Mouse (Mus musculus) midbrain, embryonic 14.5 days (tissue): ENCODE results near the gene Rgs14. TPM values are rescaled to one million over a fixed set of nuclear protein-coding genes. Genes with fewer than 3 reads are reported as not detected.

ENCODE experiments used
- ATAC-seq: fragments of 200-750 bp; cut with Nextera tagmentation; 2 replicates; pipeline ENCODE4 v1.8.0; 2017; ENCODE audit warnings: moderate number of reproducible peaks, moderate library complexity; ENCODE audit not compliant: low FRiP score, low TSS enrichment
- DNase-seq: peaks from one replicate; pipeline ENCODE4 v3.0.0-alpha.2; 2015
- H3K27ac ChIP-seq: fragments of 300-500 bp; sonication (generic); replicated peaks from 2 replicates; pipeline ENCODE4 v1.5.1; 2014; ENCODE audit warnings: mild to moderate bottlenecking, low read depth, low read length, moderate library complexity
- H3K27me3 ChIP-seq: fragments of 300-500 bp; sonication (generic); 2 replicates; pipeline ENCODE4 v1.6.1; 2014; ENCODE audit warnings: low read length, control low read depth, mixed read lengths; ENCODE audit not compliant: control insufficient read depth, insufficient read depth
- H3K36me3 ChIP-seq: fragments of 300-500 bp; sonication (generic); 2 replicates; pipeline ENCODE4 v1.6.1; 2014; ENCODE audit warnings: low read length, control low read depth; ENCODE audit not compliant: control insufficient read depth, insufficient read depth
- H3K4me1 ChIP-seq: fragments of 300-500 bp; sonication (generic); 2 replicates; pipeline ENCODE4 v1.6.1; 2014; ENCODE audit warnings: mild to moderate bottlenecking, antibody characterized with exemption, low read length, control low read depth; ENCODE audit not compliant: control insufficient read depth, insufficient read depth
- H3K4me2 ChIP-seq: fragments of 300-500 bp; sonication (generic); 2 replicates; pipeline ENCODE4 v1.6.1; 2014; ENCODE audit warnings: mild to moderate bottlenecking, low read length, moderate library complexity
- H3K4me3 ChIP-seq: fragments of 300-500 bp; sonication (generic); replicated peaks from 2 replicates; pipeline ENCODE4 v1.5.1; 2014; ENCODE audit warnings: low read depth, low read length
- H3K9ac ChIP-seq: fragments of 300-500 bp; sonication (generic); replicated peaks from 2 replicates; pipeline ENCODE4 v1.6.1; 2014; ENCODE audit warnings: mild to moderate bottlenecking, low read length, moderate library complexity
- H3K9me3 ChIP-seq: fragments of 300-500 bp; sonication (generic); 2 replicates; pipeline ENCODE4 v1.6.1; 2016; ENCODE audit warnings: low read length, control low read depth, mixed read lengths; ENCODE audit not compliant: control insufficient read depth
- WGBS: fragments of 180-500 bp; shearing (Covaris S2); extraction: QIAGEN DNeasy Blood & Tissue Kit; methylation state at CpG from one replicate; pipeline ENCODE4 v1.1.7; 2014; 5-methylcytosine and 5-hydroxymethylcytosine counted together
- polyA plus RNA-seq: library from polyadenylated mRNA; unstranded; fragments of >200 nt; fragmentation: Nextera tagmentation; extraction: Ambion mirVana; gene quantifications from 2 replicates; pipeline ENCODE4 v1.2.1, GENCODE M21; 2014

The Rgs14 gene
- polyA plus RNA-seq, 1 experiment from 2014 or later, result 0.33 TPM

DNA sequence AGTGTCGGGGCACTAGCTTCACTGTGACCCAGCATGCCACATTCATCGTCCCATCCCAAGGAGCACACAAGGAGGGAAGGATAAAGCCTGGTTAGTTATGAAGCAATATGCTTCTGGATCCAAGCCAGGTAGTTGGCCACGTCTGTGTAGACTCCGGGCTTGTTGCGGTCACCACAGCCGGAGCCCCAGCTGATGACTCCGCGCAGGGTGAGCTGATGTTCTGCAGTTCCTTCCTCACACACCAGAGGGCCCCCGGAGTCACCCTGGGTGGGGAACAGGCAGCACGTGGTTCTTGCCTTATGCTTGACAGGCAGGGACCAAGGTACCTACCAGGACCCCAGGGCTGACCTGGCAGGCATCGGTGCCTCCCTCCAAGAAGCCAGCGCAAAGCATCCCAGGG, 48.5 kb downstream of the Rgs14 start:
- ATAC-seq, result peak; percentile 65
- Histone ChIP-seq H3K9ac (peak overlapping the region; percentile 28; the same call in 1 of the 2 replicates), H3K27me3 (peaks cover 32% of the 10 kb centered on the region), H3K4me3 (0 out of 2 replicates have a peak overlapping the region, but pooled peaks have one; percentile 1), H3K4me2 (peak overlapping the region; percentile 38), H3K9me3 (no peaks in the 10 kb centered on the region), H3K27ac (no peak overlapping the region), H3K36me3 (no peaks in the 10 kb centered on the region), H3K4me1 (peaks cover 5% of the 10 kb centered on the region; the same call in 1 of the 2 replicates)
- WGBS, result 9% methylated on average over 12 of the region's 12 CpGs
- peak; percentile 88 for DNase-seq

DNA sequence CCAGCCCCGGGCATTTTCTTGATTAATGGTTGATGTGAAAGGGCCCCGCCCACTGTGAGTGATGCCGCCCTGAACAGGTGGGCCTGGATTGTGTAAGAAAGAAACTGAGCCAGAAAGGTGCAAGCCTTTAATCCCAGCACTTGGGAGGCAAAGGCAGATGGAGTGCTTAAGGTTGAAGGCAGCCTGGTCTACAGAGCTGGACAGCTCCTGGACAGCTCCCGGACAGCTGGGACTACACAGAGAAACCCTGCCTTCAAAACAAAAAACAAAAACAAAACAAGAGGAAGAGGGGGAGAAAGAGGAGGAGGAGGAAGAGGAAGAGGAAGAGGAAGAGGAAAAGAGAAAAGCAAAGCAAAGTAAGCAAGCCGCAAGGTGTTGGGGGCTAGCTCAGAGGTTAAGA, 49.6 kb downstream of the Rgs14 start:
- H3K9ac ChIP-seq, result no peak overlapping the region
- H3K4me2 ChIP-seq, result no peak overlapping the region
- H3K27ac ChIP-seq, result no peak overlapping the region
- no peaks in the 10 kb centered on the region for H3K36me3 ChIP-seq
- WGBS, result 83% methylated on average over 5 of the region's 5 CpGs
- H3K4me1 ChIP-seq, result peaks cover 5% of the 10 kb centered on the region; the same call in 1 of the 2 replicates
- no peak for ATAC-seq
- H3K4me3 ChIP-seq, result no peak overlapping the region
- no peak for DNase-seq
- H3K9me3 ChIP-seq, result no peaks in the 10 kb centered on the region
- H3K27me3 ChIP-seq, result peaks cover 32% of the 10 kb centered on the region

DNA sequence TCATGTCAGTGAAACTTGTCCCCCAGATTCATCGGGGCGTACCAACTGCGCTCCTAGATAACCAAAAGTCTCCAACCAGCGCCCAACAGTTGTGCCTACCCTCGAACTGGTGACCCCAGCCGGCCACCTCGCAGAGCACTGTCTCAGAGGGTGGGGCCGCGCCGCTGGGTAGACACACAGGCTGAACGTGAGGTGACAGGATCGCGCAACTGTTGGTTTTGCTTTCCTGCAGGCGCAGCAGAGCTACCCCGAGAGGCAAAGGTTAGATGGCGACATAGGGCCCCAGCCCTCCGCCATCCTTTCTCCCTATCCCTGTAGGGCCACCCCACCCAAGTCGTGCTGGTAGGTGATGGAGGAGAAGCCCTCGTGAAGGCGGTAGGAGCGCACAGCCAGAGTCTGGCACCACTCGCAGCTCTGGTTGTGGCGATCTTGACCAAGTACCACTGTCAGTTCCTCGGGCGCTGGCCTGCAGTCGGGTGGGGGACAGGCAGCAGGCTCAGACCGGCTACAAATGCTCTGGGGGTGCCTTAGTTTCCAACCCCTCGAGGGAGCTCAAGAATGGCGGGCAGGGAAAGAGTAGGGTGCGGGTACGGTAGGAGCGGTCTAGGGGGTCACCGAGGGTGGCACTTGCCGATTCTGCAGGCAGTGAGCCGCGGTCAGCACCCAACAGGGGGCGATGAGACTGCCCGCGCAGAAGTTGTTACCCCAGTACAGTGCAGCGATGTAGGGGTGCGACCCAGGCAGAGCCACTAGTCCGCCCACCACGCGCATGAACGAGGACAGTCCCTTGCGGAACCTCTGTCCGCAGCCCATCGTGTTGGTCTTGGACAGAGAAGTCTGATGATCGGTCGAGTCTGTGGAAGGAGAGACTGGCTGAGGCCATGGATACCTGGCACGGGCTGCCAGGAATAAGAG, 50.7 kb downstream of the Rgs14 start:
- Histone ChIP-seq H3K9ac (0 out of 2 replicates have a peak overlapping the region, but pooled peaks have one; percentile 16), H3K4me1 (peaks cover 5% of the 10 kb centered on the region; the same call in 1 of the 2 replicates), H3K9me3 (no peaks in the 10 kb centered on the region), H3K4me2 (no peak overlapping the region), H3K27me3 (peaks cover 32% of the 10 kb centered on the region), H3K4me3 (no peak overlapping the region), H3K27ac (no peak overlapping the region), H3K36me3 (no peaks in the 10 kb centered on the region)
- WGBS, result 32% methylated on average over 51 of the region's 51 CpGs
- ATAC-seq (no peak), DNase-seq (no peak)

DNA sequence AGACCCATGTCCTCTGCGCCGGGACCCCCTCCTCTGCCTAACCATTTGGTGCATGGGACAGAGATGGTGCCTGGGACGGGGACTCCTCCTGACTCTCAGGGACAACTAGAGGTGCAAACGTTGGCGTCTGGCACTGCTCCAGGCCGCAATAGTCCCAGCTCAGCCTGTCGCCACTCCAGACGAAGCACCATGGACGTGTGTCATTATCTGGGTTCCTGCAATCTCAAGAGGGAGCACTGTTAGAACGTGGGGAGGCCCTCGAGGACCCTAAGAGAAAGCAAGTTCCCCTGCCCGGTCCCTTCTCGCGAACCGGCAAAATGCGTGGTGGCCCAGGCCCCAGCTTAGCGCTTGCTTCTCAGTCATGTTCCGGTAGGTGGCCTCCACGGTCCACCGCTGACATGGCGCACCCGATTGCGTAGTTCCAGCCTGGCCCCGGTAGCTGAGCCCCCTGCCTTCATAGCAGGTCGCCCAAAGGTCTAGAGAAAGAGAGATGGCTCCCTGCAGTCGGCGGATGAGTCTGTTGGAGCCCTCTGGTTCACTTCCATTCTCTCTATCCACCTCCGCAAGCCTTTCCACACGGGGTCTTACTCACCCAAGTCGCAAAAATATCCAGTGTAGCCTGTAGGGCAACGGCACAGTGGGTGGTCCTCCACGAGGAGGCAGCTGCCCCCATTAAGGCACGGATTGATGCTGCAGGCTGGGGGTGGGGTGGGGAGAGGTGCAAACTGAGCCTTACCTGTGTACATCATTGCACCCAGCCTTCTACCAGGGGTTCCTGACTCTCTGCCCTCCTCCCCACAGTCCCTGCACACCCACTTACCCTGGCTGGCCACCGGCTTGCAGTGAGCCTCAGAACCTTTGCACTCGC, 51.6 kb downstream of the Rgs14 start:
- Histone ChIP-seq H3K4me1 (peaks cover 5% of the 10 kb centered on the region; the same call in 1 of the 2 replicates), H3K4me2 (peak overlapping the region; percentile 46), H3K27me3 (peaks cover 32% of the 10 kb centered on the region), H3K27ac (no peak overlapping the region), H3K9ac (peak overlapping the region; percentile 26; the same call in 1 of the 2 replicates), H3K4me3 (peak overlapping the region; percentile 9; the same call in 1 of the 2 replicates), H3K36me3 (no peaks in the 10 kb centered on the region), H3K9me3 (no peaks in the 10 kb centered on the region)
- peak; percentile 34; the same call in 1 of the 2 replicates for ATAC-seq
- peak; percentile 84 for DNase-seq
- WGBS, result 11% methylated on average over 35 of the region's 35 CpGs

DNA sequence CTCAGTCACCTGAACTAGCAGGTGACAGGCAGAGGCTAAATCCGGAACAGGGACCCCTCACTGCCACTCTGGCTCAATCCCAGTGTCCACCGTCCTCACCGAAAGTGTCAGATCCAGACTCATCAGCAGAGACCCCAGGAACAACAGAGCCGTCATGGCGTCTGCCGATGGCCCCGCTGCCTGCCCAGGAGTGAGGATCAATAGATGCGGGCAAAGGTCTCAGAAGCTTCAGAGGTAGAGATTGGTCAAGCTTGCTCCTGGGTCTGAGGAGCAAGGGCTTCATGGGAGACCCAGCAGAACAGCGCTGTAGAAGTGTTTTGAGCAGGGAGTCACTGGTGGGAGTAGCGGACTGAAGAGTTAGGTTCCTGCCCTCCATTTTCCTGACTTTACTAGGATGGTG, 57.1 kb downstream of the Rgs14 start, which contains the start of gene F12:
Gene F12, minus strand, starts transcription at position 181 of the 400 bp plus-strand sequence.
- peaks cover 6% of the 10 kb centered on the region for H3K27me3 ChIP-seq
- WGBS, result 91% methylated on average over 10 of the region's 10 CpGs
- H3K27ac ChIP-seq, result no peak within 1 kb of the TSS
- ATAC-seq, result no peak
- no peak for DNase-seq
- H3K36me3 ChIP-seq, result no peaks in the 10 kb centered on the region
- H3K4me1 ChIP-seq, result peaks cover under 1% of the 10 kb centered on the region; the same call in 1 of the 2 replicates
- H3K9me3 ChIP-seq, result no peaks in the 10 kb centered on the region
- no peak within 1 kb of the TSS for H3K9ac ChIP-seq
- H3K4me2 ChIP-seq, result no peak within 1 kb of the TSS
- no peak within 1 kb of the TSS for H3K4me3 ChIP-seq

DNA sequence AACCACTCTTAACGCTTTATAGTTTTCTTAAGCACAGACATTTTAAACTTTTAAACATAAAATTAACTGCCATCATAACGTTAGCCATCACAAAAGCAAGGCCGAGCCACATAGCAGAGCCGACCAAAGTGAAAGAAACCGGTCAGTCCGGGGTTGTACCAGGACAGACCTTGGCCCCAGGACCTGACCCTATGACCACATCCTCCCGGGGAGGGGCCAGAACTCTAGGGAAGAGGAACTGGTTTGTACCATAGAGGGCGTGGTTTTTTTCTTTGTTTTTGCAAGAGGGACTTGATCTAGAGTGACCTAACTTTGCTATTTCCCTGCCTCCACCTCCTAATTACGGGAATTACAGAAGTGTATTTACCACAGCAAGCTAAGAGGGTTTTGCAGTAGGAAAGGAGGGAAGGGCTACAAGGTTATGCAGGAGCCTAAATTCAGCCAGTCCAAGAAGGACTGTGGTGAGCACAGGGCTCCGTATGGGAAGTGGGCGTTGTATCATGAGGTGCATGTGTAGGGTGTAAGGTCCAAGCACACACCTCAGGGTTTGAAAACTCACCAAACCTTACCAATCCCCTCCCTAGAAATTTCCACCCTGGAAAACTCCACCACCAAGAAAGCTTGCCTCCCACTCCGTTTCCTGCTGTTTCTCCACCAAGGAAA, 59.8 kb downstream of the Rgs14 start:
- Histone ChIP-seq H3K4me3 (no peak overlapping the region), H3K36me3 (no peaks in the 10 kb centered on the region), H3K27ac (no peak overlapping the region), H3K9me3 (no peaks in the 10 kb centered on the region), H3K4me2 (no peak overlapping the region), H3K9ac (no peak overlapping the region), H3K27me3 (no peaks in the 10 kb centered on the region), H3K4me1 (no peaks in the 10 kb centered on the region)
- ATAC-seq, result no peak
- DNase-seq, result no peak
- 81% methylated on average over 12 of the region's 12 CpGs for WGBS

DNA sequence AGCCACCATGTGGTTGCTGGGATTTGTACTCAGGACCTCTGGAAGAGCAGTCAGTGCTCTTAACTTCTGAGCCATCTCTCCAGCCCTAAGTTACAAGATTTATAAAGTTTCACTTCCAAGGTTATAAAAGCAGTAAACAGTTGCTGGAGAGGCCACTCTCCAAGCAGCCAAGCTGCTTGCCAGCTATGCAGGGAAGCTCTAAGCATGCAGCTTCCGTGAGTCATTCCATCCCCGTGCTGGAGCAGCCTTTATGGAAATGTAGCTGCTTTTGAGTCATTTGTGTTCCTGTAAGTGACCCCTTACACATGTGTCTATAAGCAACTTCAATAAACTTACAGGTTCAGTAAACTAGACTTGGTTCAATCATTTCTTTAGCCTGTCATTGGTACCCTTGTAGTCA, 61.0 kb downstream of the Rgs14 start:
- Histone ChIP-seq H3K36me3 (no peaks in the 10 kb centered on the region), H3K4me2 (no peak overlapping the region), H3K9ac (no peak overlapping the region), H3K27ac (no peak overlapping the region), H3K27me3 (no peaks in the 10 kb centered on the region), H3K4me1 (no peaks in the 10 kb centered on the region), H3K4me3 (no peak overlapping the region), H3K9me3 (no peaks in the 10 kb centered on the region)
- WGBS, result 82% methylated on average over 2 of the region's 2 CpGs
- DNase-seq, result no peak
- no peak for ATAC-seq
